In the genomic region with DNA sequence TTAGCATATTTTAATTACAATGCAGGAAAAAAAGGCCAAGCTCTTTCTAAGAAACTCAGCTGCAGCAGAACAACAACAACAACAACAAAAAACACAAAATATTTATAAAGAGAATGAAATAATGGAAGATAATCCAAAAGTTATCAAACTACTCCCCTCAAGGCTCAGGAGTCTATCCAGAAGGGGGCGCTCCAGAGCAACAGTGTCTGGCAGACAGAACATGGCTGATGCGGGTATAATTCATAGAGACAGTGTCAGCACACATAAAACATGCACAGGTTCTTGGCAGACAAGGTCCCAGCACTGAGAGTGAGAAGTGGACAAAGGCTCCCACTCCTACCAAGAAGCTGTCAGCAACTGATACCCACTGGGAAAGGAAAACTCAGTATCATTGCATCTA, we compare ENCODE assay signal across 12 mouse cellular contexts.
DNase-seq lines count a peak whose midpoint lies in the region; ATAC-seq and TF ChIP-seq lines count a peak whose summit lies in the region.
"Had no signal": no experiment of that assay in that cellular context is flagged by ENCODE, and none has a peak within 500 bp of the region (broad histone marks: within the 10 kb centered on the region; RNA-seq: fewer than 3 reads in every experiment).

No protein-coding gene starts in this region.

- no peak overlapping the region for H3K4me3 ChIP-seq in limb, embryonic 14.5 days (replicated peaks; ENCODE audit: low read length)
- H3K4me3 ChIP-seq in limb, embryonic 10.5 days, result no peak overlapping the region
- no peak overlapping the region for H3K4me3 ChIP-seq in E14TG2a.4 (replicated peaks; ENCODE audit: low read length)

- no peak for ATAC-seq in limb, embryonic 14.5 days (ENCODE audit: low FRiP score, low read depth)
- no peak for ATAC-seq in erythroblast, adult 5-6 weeks (replicated peaks; ENCODE audit: low FRiP score, poor library complexity, severe bottlenecking)

- H3K9ac ChIP-seq in limb, embryonic 14.5 days (ENCODE audit: low read depth, low read length, severe bottlenecking), result no peak overlapping the region

- no peaks in the 10 kb centered on the region for H3K27me3 ChIP-seq in limb, embryonic 14.5 days (ENCODE audit: control insufficient read depth, insufficient read depth, low read length)
- H3K27me3 ChIP-seq in limb, embryonic 10.5 days (ENCODE audit: low read depth, poor library complexity, severe bottlenecking), result no peaks in the 10 kb centered on the region
- H3K27me3 ChIP-seq in E14TG2a.4 (ENCODE audit: insufficient read depth, low read length), result no peaks in the 10 kb centered on the region

- no peaks in the 10 kb centered on the region for H3K9me3 ChIP-seq in limb, embryonic 14.5 days (ENCODE audit: control insufficient read depth, low read length)
- no peaks in the 10 kb centered on the region for H3K9me3 ChIP-seq in limb, embryonic 10.5 days (replicated peaks)
- H3K9me3 ChIP-seq in E14TG2a.4 (ENCODE audit: low read length), result no peaks in the 10 kb centered on the region

- H3K4me2 ChIP-seq in limb, embryonic 14.5 days (replicated peaks; ENCODE audit: low read depth, low read length, severe bottlenecking), result no peak overlapping the region

- no peak for TF ChIP-seq POLR2A in limb, embryonic 14.5 days (IDR thresholded peaks at IDR 0.05; ENCODE audit: borderline replicate concordance, extremely low read depth, insufficient read depth, insufficient read length)

- peak; percentile 72 for TF ChIP-seq CTCF in E14TG2a.4 (conservative IDR thresholded peaks at IDR 0.05; ENCODE audit: low read length)

- no peak overlapping the region for H3K27ac ChIP-seq in limb, embryonic 14.5 days (replicated peaks; ENCODE audit: low read depth, low read length)
- no peak overlapping the region for H3K27ac ChIP-seq in limb, embryonic 10.5 days

- WGBS in limb, embryonic 14.5 days, result 61% methylated on average over 2 of the region's 2 CpGs
- WGBS in limb, embryonic 10.5 days, result 56% methylated on average over 2 of the region's 2 CpGs

- peak; percentile 10 for DNase-seq in embryo, embryonic 10 days (ENCODE audit: low spot score)
- no peak for DNase-seq in embryo, embryonic 10.5 days (ENCODE audit: low spot score)
- peak; percentile 16 for DNase-seq in limb, embryonic 14.5 days (ENCODE audit: low spot score)
- no peak for DNase-seq in limb, embryonic 10.5 days (ENCODE audit: low spot score)
- peak; percentile 47 for DNase-seq in ZHBTc4 (ENCODE audit: low read depth, low spot score)
- no peak for DNase-seq in Muller cell, postnatal 12 days (ENCODE audit: inconsistent ontology term)
- DNase-seq: cerebellum, postnatal 36 days; gastrocnemius, postnatal 36 days; heart, postnatal 36 days; lung, postnatal 4 days had no signal

- H3K4me1 ChIP-seq in limb, embryonic 14.5 days (ENCODE audit: control insufficient read depth, insufficient read depth, low read length), result no peaks in the 10 kb centered on the region
- H3K4me1 ChIP-seq in limb, embryonic 10.5 days, result no peaks in the 10 kb centered on the region
- no peaks in the 10 kb centered on the region for H3K4me1 ChIP-seq in E14TG2a.4 (replicated peaks; ENCODE audit: low read depth, low read length)

- H3K36me3 ChIP-seq in limb, embryonic 14.5 days (ENCODE audit: control insufficient read depth, insufficient read depth, low read length), result no peaks in the 10 kb centered on the region
- no peaks in the 10 kb centered on the region for H3K36me3 ChIP-seq in limb, embryonic 10.5 days
- H3K36me3 ChIP-seq in E14TG2a.4 (ENCODE audit: insufficient read depth, low read length), result no peaks in the 10 kb centered on the region

Comparison
In these comparisons a context has a peak if more than half of its experiments do, and no peak if none do; other contexts are left out.
1. DNase-seq: peak in embryo, embryonic 10 days (single experiment), limb, embryonic 14.5 days (single experiment) and ZHBTc4 (single experiment); none in embryo, embryonic 10.5 days (single experiment), limb, embryonic 10.5 days (single experiment) and Muller cell, postnatal 12 days (single experiment).